Comparison of ENCODE assay signal across 19 mouse cellular contexts in genomic region chr12:17220631-17221030, GRCm38 (mm10). TPM values are rescaled to one million over a fixed set of nuclear protein-coding genes. Genes with fewer than 3 reads are reported as not detected.
DNase-seq lines count a peak whose midpoint lies in the region; ATAC-seq lines count a peak whose summit lies in the region.
"Had no signal": no experiment of that assay in that cellular context is flagged by ENCODE, and none has a peak within 500 bp of the region (broad histone marks: within the 10 kb centered on the region; RNA-seq: fewer than 3 reads in every experiment).

No protein-coding gene starts in this region.

- no peak overlapping the region for H3K4me3 ChIP-seq in hindbrain, embryonic 11.5 days (ENCODE audit: low read depth, low read length)
- H3K4me3 ChIP-seq: forebrain, embryonic 13.5 days; hindbrain, embryonic 13.5 days had no signal

- no peaks in the 10 kb centered on the region for H3K36me3 ChIP-seq in hindbrain, embryonic 11.5 days (ENCODE audit: control insufficient read depth, insufficient read depth, low read length)
- H3K36me3 ChIP-seq: hindbrain, embryonic 13.5 days had no signal

- no peaks in the 10 kb centered on the region for H3K4me1 ChIP-seq in hindbrain, embryonic 11.5 days (replicated peaks; ENCODE audit: control insufficient read depth, insufficient read depth, low read length)

- no peaks in the 10 kb centered on the region for H3K9me3 ChIP-seq in hindbrain, embryonic 11.5 days (ENCODE audit: control insufficient read depth, low read length)
- H3K9me3 ChIP-seq: forebrain, embryonic 13.5 days; hindbrain, embryonic 13.5 days had no signal

- no peak overlapping the region for H3K4me2 ChIP-seq in hindbrain, embryonic 11.5 days (replicated peaks; ENCODE audit: low read depth, low read length)
- H3K4me2 ChIP-seq: forebrain, embryonic 13.5 days; hindbrain, embryonic 13.5 days; liver, embryonic 11.5 days had no signal

- no peak overlapping the region for H3K27ac ChIP-seq in hindbrain, embryonic 11.5 days (ENCODE audit: low read depth, low read length)
- H3K27ac ChIP-seq: forebrain, embryonic 13.5 days; hindbrain, embryonic 13.5 days had no signal

- H3K27me3 ChIP-seq in hindbrain, embryonic 11.5 days (ENCODE audit: control insufficient read depth, insufficient read depth, low read length): no peaks in the 10 kb centered on the region
- H3K27me3 ChIP-seq: forebrain, embryonic 13.5 days; hindbrain, embryonic 13.5 days had no signal

- no peak for ATAC-seq in hindbrain, embryonic 11.5 days (ENCODE audit: low FRiP score)
- ATAC-seq: activated CD4-positive, CD25-positive, alpha-beta regulatory T cell, adult 4 months; forebrain, embryonic 13.5 days; intestine, embryonic 16.5 days had no signal

- no peak overlapping the region for H3K9ac ChIP-seq in hindbrain, embryonic 11.5 days (ENCODE audit: low read depth, low read length)
- H3K9ac ChIP-seq: forebrain, embryonic 13.5 days; hindbrain, embryonic 13.5 days had no signal

- 73% methylated on average over 5 of the region's 5 CpGs for WGBS in hindbrain, embryonic 11.5 days

- DNase-seq in adrenal gland, adult (ENCODE audit: inconsistent age in 2 of 2, low spot score in 1 of 2): peak; percentile 88 to 91
- no peak for DNase-seq in adrenal gland, postnatal 4 days (ENCODE audit: low spot score in 2 of 2)
- DNase-seq in urinary bladder, postnatal 25 days (ENCODE audit: low spot score): peak; percentile 8
- no peak for DNase-seq in urinary bladder, adult 2 months (ENCODE audit: low spot score)
- DNase-seq in brain, adult 2 months (ENCODE audit: low read depth, low spot score): peak; percentile 58
- DNase-seq in lung, postnatal 4 days: no peak
- no peak for DNase-seq in ovary, adult 18-20 months (ENCODE audit: low spot score)
- DNase-seq in hindbrain, embryonic 11.5 days (ENCODE audit: low spot score): no peak
- DNase-seq: cerebellum, adult 9-10 months; left cerebral cortex, postnatal 4 days; lung, adult 2 months; midbrain, embryonic 14.5 days; thymus, postnatal 14 days had no signal

RNA-seq across cellular contexts. Expression of gene Kcnf1, which starts 43.9 kb away (rescaled TPM):
- total RNA-seq in adrenal gland, postnatal 4 days (2021): under 1 TPM; 0.59 to 0.87 TPM
- 64.0 and 68.7 TPM in 2 replicates for polyA plus RNA-seq in urinary bladder, adult 2 months (2012; rRNA removed)
- 0.10 and 0.28 TPM in 2 replicates for polyA plus RNA-seq in hindbrain, embryonic 11.5 days (2014; fragmentation: Nextera tagmentation; extraction: Ambion mirVana)
- total RNA-seq: heart, adult 8-10 months had no signal

RNA-seq across cellular contexts. Expression of gene Pdia6, which starts 45.7 kb away (rescaled TPM):
- 100 to 1,000 TPM; 197 to 217 TPM for total RNA-seq in adrenal gland, postnatal 4 days (2021)
- polyA plus RNA-seq in urinary bladder, adult 2 months (2012; rRNA removed): 104 and 115 TPM in 2 replicates
- 545 and 570 TPM in 2 replicates for polyA plus RNA-seq in hindbrain, embryonic 11.5 days (2014; fragmentation: Nextera tagmentation; extraction: Ambion mirVana)

Comparison
In these comparisons a context has a peak if more than half of its experiments do, and no peak if none do; other contexts are left out.
1. DNase-seq: peak in adrenal gland, adult (2 of 2), urinary bladder, postnatal 25 days (single experiment) and brain, adult 2 months (single experiment); none in adrenal gland, postnatal 4 days (0 of 2), urinary bladder, adult 2 months (single experiment), lung, postnatal 4 days (0 of 2), ovary, adult 18-20 months (single experiment) and hindbrain, embryonic 11.5 days (single experiment).
2. RNA of gene Kcnf1, which starts 43.9 kb away (polyA plus RNA-seq): 64.0 to 68.7 TPM in urinary bladder, adult 2 months; 0.10 to 0.28 TPM in hindbrain, embryonic 11.5 days; every median in the first group is over 10 times any median in the second.